Mouse (Mus musculus) heart, postnatal 10 days (tissue): ENCODE results near the gene Celf6. TPM values are rescaled to one million over a fixed set of nuclear protein-coding genes. Genes with fewer than 3 reads are reported as not detected.

Source experiments
- DNase-seq, 2 experiments: peaks; one replicate each; pipeline ENCODE4 v3.0.0; 2021
- intact Hi-C: fragments of 180-260 bp; cut with DNase I; formaldehyde crosslinking; loops from one replicate; pipeline ENCODE4 v1.15.1; 2025
- total RNA-seq, 2 experiments: library from RNA; stranded (reverse); gene quantifications; 2 replicates each; pipeline ENCODE4 v1.2.3; 2021

The Celf6 gene
- total RNA-seq, 2 experiments from 2014 or later, result not detected

GRCm38 (mm10) chr9:59578505-59578867, 769 bp downstream of the Celf6 start:
- intact Hi-C loops, result no loop called here

GRCm38 (mm10) chr9:59584871-59585308, 7.2 kb downstream of the Celf6 start:
- intact Hi-C loops, result loop anchor here (1.0 kb wide), 1 partner anchor 18 kb away; no protein-coding TSS in a partner anchor
- peak; percentile 78 to 84 for DNase-seq

More at GRCm38 (mm10) chr9:59578505-59578867, 769 bp downstream of the Celf6 start:
- DNase-seq, result no peak

GRCm38 (mm10) chr9:59588252-59588651, 10.5 kb downstream of the Celf6 start:
- intact Hi-C loops, result no loop called here
- no peak for DNase-seq

- intact Hi-C loops, result no loop called here
These were observed 11.3 kb downstream of the Celf6 start for GRCm38 (mm10) chr9:59588710-59589671.

GRCm38 (mm10) chr9:59589703-59590439, 12.2 kb downstream of the Celf6 start:
- intact Hi-C loops, result no loop called here
- no peak for DNase-seq

More at GRCm38 (mm10) chr9:59588710-59589671, 11.3 kb downstream of the Celf6 start:
- no peak for DNase-seq

GRCm38 (mm10) chr9:59601661-59602060, 23.9 kb downstream of the Celf6 start:
- DNase-seq, result no peak
- intact Hi-C loops, result no loop called here

GRCm38 (mm10) chr9:59605967-59606366, 28.2 kb downstream of the Celf6 start:
- intact Hi-C loops, result no loop called here
- no peak for DNase-seq

GRCm38 (mm10) chr9:59610950-59611349, 33.2 kb downstream of the Celf6 start:
- no peak for DNase-seq
- intact Hi-C loops, result no loop called here

- DNase-seq, result no peak
- intact Hi-C loops, result no loop called here
These were observed 38.1 kb downstream of the Celf6 start for GRCm38 (mm10) chr9:59615797-59616196.

- intact Hi-C loops, result no loop called here
- peak; percentile 100 for DNase-seq
These were observed 39.0 kb downstream of the Celf6 start, which contains the start of gene Parp6 for GRCm38 (mm10) chr9:59616622-59617306. Gene Parp6 (plus strand): TSS chr9:59617284.

- no peak for DNase-seq
- intact Hi-C loops, result no loop called here
These were observed 39.7 kb downstream of the Celf6 start for GRCm38 (mm10) chr9:59617307-59617973.

GRCm38 (mm10) chr9:59638372-59638771, 60.7 kb downstream of the Celf6 start:
- intact Hi-C loops, result no loop called here
- no peak for DNase-seq

GRCm38 (mm10) chr9:59639936-59640335, 62.2 kb downstream of the Celf6 start:
- intact Hi-C loops, result no loop called here
- DNase-seq, result no peak

- intact Hi-C loops, result no loop called here
- no peak for DNase-seq
These were observed 63.6 kb downstream of the Celf6 start for GRCm38 (mm10) chr9:59641320-59641719.

- intact Hi-C loops, result no loop called here
- no peak for DNase-seq
These were observed 72.2 kb downstream of the Celf6 start for GRCm38 (mm10) chr9:59649911-59650310.

- no peak for DNase-seq
- intact Hi-C loops, result no loop called here
These were observed 75.7 kb downstream of the Celf6 start for GRCm38 (mm10) chr9:59653371-59653770.

- no peak for DNase-seq
- intact Hi-C loops, result no loop called here
These were observed 76.8 kb downstream of the Celf6 start for GRCm38 (mm10) chr9:59654450-59654983.

- DNase-seq, result peak; percentile 98
- intact Hi-C loops, result loop anchor here (2.0 to 5.0 kb wide), 2 partner anchors 17 to 169 kb away; partner anchors contain the start of gene Arih1
These were observed 78.4 kb downstream of the Celf6 start, which contains the start of gene Pkm for GRCm38 (mm10) chr9:59655958-59656634. Gene Pkm (plus strand): TSS chr9:59656368.
